Mouse (Mus musculus) kidney, embryonic 14.5 days (tissue): ENCODE measurements around the gene Ppp1r14a. TPM values are rescaled to one million over a fixed set of nuclear protein-coding genes. Genes with fewer than 3 reads are reported as not detected.

Experiments used
- ATAC-seq: fragments of 200-750 bp; cut with Nextera tagmentation; 2 replicates; pipeline ENCODE4 v1.8.0; 2017; ENCODE audit warnings: moderate number of reproducible peaks, mild to moderate bottlenecking, moderate TSS enrichment, moderate library complexity; ENCODE audit not compliant: low FRiP score, low TSS enrichment
- H3K27ac ChIP-seq: fragments of 300-500 bp; sonication (generic); 2 replicates; pipeline ENCODE4 v1.5.1; 2014; ENCODE audit warnings: low read depth, mild to moderate bottlenecking, low read length, moderate library complexity, mixed read lengths
- H3K27me3 ChIP-seq: fragments of 300-500 bp; sonication (generic); 2 replicates; pipeline ENCODE4 v1.6.1; 2014; ENCODE audit warnings: mild to moderate bottlenecking, low read length; ENCODE audit not compliant: control insufficient read depth, insufficient read depth
- H3K36me3 ChIP-seq: fragments of 300-500 bp; sonication (generic); 2 replicates; pipeline ENCODE4 v1.6.1; 2014; ENCODE audit warnings: low read length, mixed read lengths; ENCODE audit not compliant: control insufficient read depth, insufficient read depth
- H3K4me1 ChIP-seq: fragments of 300-500 bp; sonication (generic); 2 replicates; pipeline ENCODE4 v1.6.1; 2014; ENCODE audit warnings: low read length, mixed read lengths; ENCODE audit not compliant: control insufficient read depth, insufficient read depth
- H3K4me2 ChIP-seq: fragments of 300-500 bp; sonication (generic); replicated peaks from 2 replicates; pipeline ENCODE4 v1.6.1; 2014; ENCODE audit warnings: low read depth, mild to moderate bottlenecking, low read length
- H3K4me3 ChIP-seq: fragments of 300-500 bp; sonication (generic); 2 replicates; pipeline ENCODE4 v1.5.1; 2014; ENCODE audit warnings: mild to moderate bottlenecking, low read length
- H3K9ac ChIP-seq: fragments of 300-500 bp; sonication (generic); 2 replicates; pipeline ENCODE4 v1.6.1; 2014; ENCODE audit warnings: low read depth, mild to moderate bottlenecking, low read length, moderate library complexity
- H3K9me3 ChIP-seq: fragments of 300-500 bp; sonication (generic); 2 replicates; pipeline ENCODE4 v1.6.1; 2016; ENCODE audit warnings: low read length; ENCODE audit not compliant: control insufficient read depth
- WGBS: fragments of 180-500 bp; shearing (Covaris S2); extraction: QIAGEN DNeasy Blood & Tissue Kit; methylation state at CpG from one replicate; pipeline ENCODE4 v1.1.7; 2014; 5-methylcytosine and 5-hydroxymethylcytosine counted together
- polyA plus RNA-seq: library from polyadenylated mRNA; unstranded; fragments of >200 nt; fragmentation: Nextera tagmentation; extraction: Ambion mirVana; gene quantifications from 2 replicates; pipeline ENCODE4 v1.2.1, GENCODE M21; 2014

The Ppp1r14a gene
- polyA plus RNA-seq, 1 experiment from 2014 or later = 19.3 TPM

GRCm38 (mm10) chr7:29293131-29294065 is 4.3 kb downstream of the Ppp1r14a start:
- H3K9me3 ChIP-seq = no peaks in the 10 kb centered on the region
- no peaks in the 10 kb centered on the region for H3K36me3 ChIP-seq
- no peak overlapping the region for H3K4me3 ChIP-seq
- peaks cover 44% of the 10 kb centered on the region for H3K4me1 ChIP-seq
- 23% methylated on average over 19 of the region's 19 CpGs for WGBS
- H3K4me2 ChIP-seq = no peak overlapping the region
- peak; percentile 14; the same call in 1 of the 2 replicates for ATAC-seq
- H3K27ac ChIP-seq = peak overlapping the region; percentile 80
- H3K27me3 ChIP-seq = no peaks in the 10 kb centered on the region; the same call in 1 of the 2 replicates
- H3K9ac ChIP-seq = no peak overlapping the region

- Histone ChIP-seq H3K4me1 (peaks cover 38% of the 10 kb centered on the region), H3K27ac (no peak overlapping the region)
These were observed 5.1 kb downstream of the Ppp1r14a start for GRCm38 (mm10) chr7:29294111-29294761.

GRCm38 (mm10) chr7:29295861-29296647 is 6.9 kb downstream of the Ppp1r14a start:
- H3K9ac ChIP-seq = no peak overlapping the region
- no peaks in the 10 kb centered on the region for H3K9me3 ChIP-seq
- no peak overlapping the region for H3K4me2 ChIP-seq
- no peak overlapping the region for H3K4me3 ChIP-seq
- no peaks in the 10 kb centered on the region for H3K27me3 ChIP-seq
- ATAC-seq = no peak
- no peaks in the 10 kb centered on the region for H3K36me3 ChIP-seq
- H3K4me1 ChIP-seq = peaks cover 26% of the 10 kb centered on the region
- 81% methylated on average over 24 of the region's 24 CpGs for WGBS
- no peak overlapping the region for H3K27ac ChIP-seq

More at GRCm38 (mm10) chr7:29294111-29294761, 5.1 kb downstream of the Ppp1r14a start:
- Histone ChIP-seq H3K36me3 (no peaks in the 10 kb centered on the region), H3K9ac (no peak overlapping the region), H3K4me3 (no peak overlapping the region), H3K9me3 (no peaks in the 10 kb centered on the region), H3K27me3 (no peaks in the 10 kb centered on the region), H3K4me2 (no peak overlapping the region)
- 72% methylated on average over 13 of the region's 13 CpGs for WGBS
- no peak for ATAC-seq

GRCm38 (mm10) chr7:29296998-29297397 is 7.9 kb downstream of the Ppp1r14a start:
- Histone ChIP-seq H3K4me1 (peaks cover 17% of the 10 kb centered on the region), H3K27ac (no peak overlapping the region), H3K9me3 (no peaks in the 10 kb centered on the region), H3K4me3 (no peak overlapping the region), H3K4me2 (no peak overlapping the region), H3K36me3 (no peaks in the 10 kb centered on the region), H3K27me3 (no peaks in the 10 kb centered on the region), H3K9ac (no peak overlapping the region)
- 9% methylated on average over 10 of the region's 10 CpGs for WGBS
- 0 out of 2 replicates have a peak, but pooled peaks have one; percentile 4 for ATAC-seq

GRCm38 (mm10) chr7:29301127-29301566 is 12.0 kb downstream of the Ppp1r14a start:
- Histone ChIP-seq H3K9me3 (no peaks in the 10 kb centered on the region), H3K4me1 (peaks cover 12% of the 10 kb centered on the region; the same call in 1 of the 2 replicates), H3K27ac (no peak overlapping the region), H3K27me3 (peaks cover 23% of the 10 kb centered on the region), H3K4me2 (no peak overlapping the region), H3K36me3 (no peaks in the 10 kb centered on the region), H3K9ac (no peak overlapping the region), H3K4me3 (no peak overlapping the region)
- WGBS = 2% methylated on average over 7 of the region's 7 CpGs
- ATAC-seq = no peak

- Histone ChIP-seq H3K4me2 (no peak overlapping the region), H3K9ac (no peak overlapping the region)
These were observed 13.5 kb downstream of the Ppp1r14a start for GRCm38 (mm10) chr7:29302641-29303040.

GRCm38 (mm10) chr7:29303738-29304462 is 14.8 kb downstream of the Ppp1r14a start, which contains the start of gene Dpf1:
Gene Dpf1 (plus strand): TSS chr7:29303951.
- no peaks in the 10 kb centered on the region for H3K9me3 ChIP-seq
- peaks cover 23% of the 10 kb centered on the region for H3K4me1 ChIP-seq
- WGBS = under 1% methylated on average over 57 of the region's 67 CpGs
- H3K4me3 ChIP-seq = peak within 1 kb of the TSS; percentile 54
- H3K27me3 ChIP-seq = peaks cover 23% of the 10 kb centered on the region
- no peak within 1 kb of the TSS for H3K27ac ChIP-seq
- no peaks in the 10 kb centered on the region for H3K36me3 ChIP-seq
- ATAC-seq = peak; percentile 79
- H3K9ac ChIP-seq = peak within 1 kb of the TSS; percentile 59
- H3K4me2 ChIP-seq = peak within 1 kb of the TSS; percentile 97

More at GRCm38 (mm10) chr7:29302641-29303040, 13.5 kb downstream of the Ppp1r14a start:
- 80% methylated on average over 7 of the region's 7 CpGs for WGBS
- H3K4me1 ChIP-seq = peaks cover 18% of the 10 kb centered on the region
- H3K4me3 ChIP-seq = no peak overlapping the region
- ATAC-seq = no peak
- H3K27me3 ChIP-seq = peaks cover 23% of the 10 kb centered on the region
- no peak overlapping the region for H3K27ac ChIP-seq
- H3K9me3 ChIP-seq = no peaks in the 10 kb centered on the region
- H3K36me3 ChIP-seq = no peaks in the 10 kb centered on the region
